Mouse (Mus musculus) limb, embryonic 11.5 days (tissue): ENCODE measurements around the gene Gchfr. TPM values are rescaled to one million over a fixed set of nuclear protein-coding genes. Genes with fewer than 3 reads are reported as not detected.

ENCODE experiments used
- ATAC-seq: fragments of 200-750 bp; cut with Nextera tagmentation; 2 replicates; pipeline ENCODE4 v1.8.0; 2017; ENCODE audit warnings: low read depth; ENCODE audit not compliant: insufficient number of reproducible peaks, low FRiP score, low TSS enrichment
- DNase-seq: peaks from one replicate; pipeline ENCODE4 v3.0.0-alpha.2; 2015; ENCODE audit warnings: low spot score
- H3K27ac ChIP-seq: fragments of 300-500 bp; sonication (generic); replicated peaks from 2 replicates; pipeline ENCODE4 v1.5.1; 2014; ENCODE audit warnings: low read depth, mild to moderate bottlenecking, low read length
- H3K27me3 ChIP-seq: fragments of 300-500 bp; sonication (generic); 2 replicates; pipeline ENCODE4 v1.6.1; 2014; ENCODE audit warnings: mild to moderate bottlenecking, low read length, mixed read lengths; ENCODE audit not compliant: control insufficient read depth, insufficient read depth
- H3K36me3 ChIP-seq: fragments of 300-500 bp; sonication (generic); 2 replicates; pipeline ENCODE4 v1.6.1; 2014; ENCODE audit warnings: mild to moderate bottlenecking, low read length, moderate library complexity, mixed read lengths; ENCODE audit not compliant: control insufficient read depth, insufficient read depth
- H3K4me1 ChIP-seq: fragments of 300-500 bp; sonication (generic); 2 replicates; pipeline ENCODE4 v1.6.1; 2014; ENCODE audit warnings: low read length, mixed read lengths; ENCODE audit not compliant: control insufficient read depth, insufficient read depth
- H3K4me2 ChIP-seq: fragments of 300-500 bp; sonication (generic); 2 replicates; pipeline ENCODE4 v1.6.1; 2014; ENCODE audit warnings: low read depth, mild to moderate bottlenecking, moderate library complexity; ENCODE audit not compliant: severe bottlenecking
- H3K4me3 ChIP-seq: fragments of 300-500 bp; sonication (generic); 2 replicates; pipeline ENCODE4 v1.5.1; 2014; ENCODE audit warnings: low read depth, low read length
- H3K9ac ChIP-seq: fragments of 300-500 bp; sonication (generic); 2 replicates; pipeline ENCODE4 v1.6.1; 2014; ENCODE audit warnings: mild to moderate bottlenecking, low read length
- H3K9me3 ChIP-seq: fragments of 300-500 bp; sonication (generic); 2 replicates; pipeline ENCODE4 v1.6.1; 2016; ENCODE audit warnings: low read length; ENCODE audit not compliant: control insufficient read depth
- WGBS: fragments of 180-500 bp; shearing (Covaris S2); extraction: QIAGEN DNeasy Blood & Tissue Kit; methylation state at CpG from one replicate; pipeline ENCODE4 v1.1.7; 2014; 5-methylcytosine and 5-hydroxymethylcytosine counted together
- polyA plus RNA-seq: library from polyadenylated mRNA; unstranded; fragments of >200 nt; fragmentation: Nextera tagmentation; extraction: Ambion mirVana; gene quantifications from 2 replicates; pipeline ENCODE4 v1.2.1, GENCODE M21; 2014

Gchfr gene
- polyA plus RNA-seq = 6.7 and 7.3 TPM in 2 replicates

- no peaks in the 10 kb centered on the region for H3K4me1 ChIP-seq
- no peak within 1 kb of the TSS for H3K27ac ChIP-seq
- H3K4me3 ChIP-seq = peak within 1 kb of the TSS; percentile 47
- ATAC-seq (peak; percentile 80), DNase-seq (peak; percentile 74)
- H3K27me3 ChIP-seq = peaks cover 9% of the 10 kb centered on the region
- no peaks in the 10 kb centered on the region for H3K9me3 ChIP-seq
- no peaks in the 10 kb centered on the region for H3K36me3 ChIP-seq
- H3K9ac ChIP-seq = peak within 1 kb of the TSS; percentile 51; the same call in 1 of the 2 replicates
- H3K4me2 ChIP-seq = peak within 1 kb of the TSS; percentile 95
- WGBS = under 1% methylated on average over 60 of the region's 60 CpGs
Measured at GRCm38 (mm10) chr2:119166901-119167865, at the start of gene Gchfr. TSS of gene Gchfr (plus strand) at chr2:119167773.

- Histone ChIP-seq H3K36me3 (peaks cover 22% of the 10 kb centered on the region), H3K9ac (no peak overlapping the region), H3K4me1 (no peaks in the 10 kb centered on the region), H3K4me2 (no peak overlapping the region), H3K4me3 (no peak overlapping the region), H3K27me3 (no peaks in the 10 kb centered on the region), H3K27ac (no peak overlapping the region), H3K9me3 (no peaks in the 10 kb centered on the region)
- ATAC-seq = no peak
- 92% methylated on average over 5 of the region's 5 CpGs for WGBS
- no peak for DNase-seq
Measured at GRCm38 (mm10) chr2:119136346-119136898, 31.2 kb upstream of the Gchfr start.

GRCm38 (mm10) chr2:119145199-119145598, 22.4 kb upstream of the Gchfr start:
- no peak overlapping the region for H3K4me3 ChIP-seq
- no peaks in the 10 kb centered on the region for H3K4me1 ChIP-seq
- H3K27ac ChIP-seq = no peak overlapping the region
- WGBS = 83% methylated on average over 2 of the region's 2 CpGs
- H3K9me3 ChIP-seq = no peaks in the 10 kb centered on the region
- peaks cover 37% of the 10 kb centered on the region for H3K36me3 ChIP-seq
- H3K4me2 ChIP-seq = no peak overlapping the region
- no peak overlapping the region for H3K9ac ChIP-seq
- no peak for ATAC-seq
- H3K27me3 ChIP-seq = no peaks in the 10 kb centered on the region
- no peak for DNase-seq

- no peak for ATAC-seq
- Histone ChIP-seq H3K36me3 (peaks cover 37% of the 10 kb centered on the region), H3K27ac (no peak overlapping the region), H3K4me2 (no peak overlapping the region), H3K4me1 (no peaks in the 10 kb centered on the region), H3K9ac (no peak overlapping the region), H3K9me3 (no peaks in the 10 kb centered on the region), H3K4me3 (no peak overlapping the region), H3K27me3 (no peaks in the 10 kb centered on the region)
- 91% methylated on average over 6 of the region's 6 CpGs for WGBS
- no peak for DNase-seq
Measured at GRCm38 (mm10) chr2:119146435-119146834, 21.1 kb upstream of the Gchfr start.

- no peak for DNase-seq
- H3K4me2 ChIP-seq = no peak overlapping the region
- H3K27me3 ChIP-seq = no peaks in the 10 kb centered on the region
- no peak overlapping the region for H3K27ac ChIP-seq
- H3K36me3 ChIP-seq = peaks cover 37% of the 10 kb centered on the region
- 89% methylated on average over 22 of the region's 22 CpGs for WGBS
- no peak overlapping the region for H3K4me3 ChIP-seq
- H3K9me3 ChIP-seq = no peaks in the 10 kb centered on the region
- no peaks in the 10 kb centered on the region for H3K4me1 ChIP-seq
- ATAC-seq = no peak
- H3K9ac ChIP-seq = no peak overlapping the region
Measured at GRCm38 (mm10) chr2:119147160-119147678, 20.4 kb upstream of the Gchfr start.

GRCm38 (mm10) chr2:119147775-119148174, 19.8 kb upstream of the Gchfr start:
- no peak overlapping the region for H3K4me3 ChIP-seq
- peaks cover 35% of the 10 kb centered on the region for H3K36me3 ChIP-seq
- no peak overlapping the region for H3K4me2 ChIP-seq
- DNase-seq (no peak), ATAC-seq (no peak)
- no peaks in the 10 kb centered on the region for H3K9me3 ChIP-seq
- H3K27me3 ChIP-seq = no peaks in the 10 kb centered on the region
- no peak overlapping the region for H3K9ac ChIP-seq
- H3K4me1 ChIP-seq = no peaks in the 10 kb centered on the region
- WGBS = 90% methylated on average over 8 of the region's 8 CpGs
- no peak overlapping the region for H3K27ac ChIP-seq

- Histone ChIP-seq H3K4me1 (peaks cover 4% of the 10 kb centered on the region; the same call in 1 of the 2 replicates), H3K36me3 (peaks cover 12% of the 10 kb centered on the region), H3K27ac (no peak overlapping the region), H3K9me3 (no peaks in the 10 kb centered on the region), H3K27me3 (no peaks in the 10 kb centered on the region), H3K9ac (no peak overlapping the region), H3K4me2 (no peak overlapping the region), H3K4me3 (no peak overlapping the region)
- whole genome bisulfite sequencing = 88% methylated on average over 6 of the region's 6 CpGs
- DNase-seq (no peak), ATAC-seq (no peak)
Measured at GRCm38 (mm10) chr2:119152255-119152654, 15.3 kb upstream of the Gchfr start.

- Histone ChIP-seq H3K4me2 (no peak overlapping the region), H3K4me3 (no peak overlapping the region), H3K4me1 (peaks cover 4% of the 10 kb centered on the region; the same call in 1 of the 2 replicates), H3K27me3 (no peaks in the 10 kb centered on the region), H3K36me3 (peaks cover 8% of the 10 kb centered on the region; the same call in 1 of the 2 replicates), H3K9ac (no peak overlapping the region), H3K9me3 (no peaks in the 10 kb centered on the region), H3K27ac (no peak overlapping the region)
- DNase-seq = no peak
- 76% methylated on average over 2 of the region's 2 CpGs for WGBS
- no peak for ATAC-seq
Measured at GRCm38 (mm10) chr2:119154683-119155082, 12.9 kb upstream of the Gchfr start.
